Mouse (Mus musculus): ENCODE data around the gene Clta. TPM values are rescaled to one million over a fixed set of nuclear protein-coding genes. Genes with fewer than 3 reads are reported as not detected.

Clta gene
- polyA plus RNA-seq, 1 experiment from 2014 or later: 199 TPM

DNA sequence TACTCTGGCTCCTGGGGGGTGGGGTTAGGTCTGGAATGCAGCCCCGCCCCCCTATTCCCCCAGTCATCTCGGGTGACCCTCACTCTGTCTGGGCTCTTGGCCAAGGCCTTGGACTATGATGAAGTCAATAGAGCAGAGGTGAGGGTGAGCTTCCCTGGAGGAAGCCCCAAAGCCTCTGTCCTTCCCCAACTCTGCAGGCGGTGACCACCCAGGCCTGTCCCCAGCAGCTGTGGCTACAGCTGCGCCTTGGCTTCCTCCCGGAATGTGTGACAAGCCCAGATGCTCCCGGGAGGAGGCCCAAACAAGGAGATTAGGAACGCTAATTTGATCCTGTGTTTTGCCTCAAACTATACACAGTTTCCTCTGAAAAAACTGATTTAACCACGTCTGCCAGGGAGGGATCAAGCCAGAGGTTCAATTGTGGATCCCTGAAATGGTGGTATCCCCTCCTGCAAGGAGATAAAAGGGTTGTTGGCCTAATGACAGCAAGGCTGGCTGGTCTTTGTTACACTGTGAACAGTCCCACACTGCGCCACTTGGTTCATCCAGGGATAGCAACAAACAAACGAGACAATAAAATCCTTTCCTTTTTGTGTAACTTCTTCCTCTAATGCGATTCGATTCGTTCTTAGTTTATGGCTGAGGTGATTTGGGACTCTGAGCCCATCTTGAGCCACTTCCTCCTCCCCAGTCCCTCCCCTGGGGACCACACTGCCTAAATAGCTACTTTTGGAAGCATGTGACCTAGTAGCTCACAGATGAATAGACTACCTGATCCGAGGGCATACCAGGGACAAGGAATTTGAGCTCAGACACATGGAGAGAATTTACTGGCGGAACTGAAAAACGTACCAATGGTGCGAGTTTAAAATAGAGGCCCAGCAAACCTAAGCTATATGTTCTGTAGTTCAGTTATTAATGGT lies 25.5 kb upstream of the Clta start:
- H3K4me1 ChIP-seq (replicated peaks; ENCODE audit: control insufficient read depth, insufficient read depth, low read length): peaks cover 19% of the 10 kb centered on the region
- no peak overlapping the region for H3K4me3 ChIP-seq (ENCODE audit: low read length)
- peak overlapping the region; percentile 83 for H3K27ac ChIP-seq (ENCODE audit: low read length)
- no peak overlapping the region for H3K9ac ChIP-seq (ENCODE audit: low read length)
- H3K36me3 ChIP-seq (ENCODE audit: control insufficient read depth, insufficient read depth, low read length): no peaks in the 10 kb centered on the region
- peak; percentile 85 for ATAC-seq (ENCODE audit: low read depth)
- H3K9me3 ChIP-seq (ENCODE audit: control insufficient read depth, low read length): no peaks in the 10 kb centered on the region
- 40% methylated on average over 17 of the region's 17 CpGs for WGBS
- no peaks in the 10 kb centered on the region for H3K27me3 ChIP-seq (ENCODE audit: control insufficient read depth, insufficient read depth, low read depth, low read length)
- H3K4me2 ChIP-seq (ENCODE audit: low read depth, low read length): no peak overlapping the region

DNA sequence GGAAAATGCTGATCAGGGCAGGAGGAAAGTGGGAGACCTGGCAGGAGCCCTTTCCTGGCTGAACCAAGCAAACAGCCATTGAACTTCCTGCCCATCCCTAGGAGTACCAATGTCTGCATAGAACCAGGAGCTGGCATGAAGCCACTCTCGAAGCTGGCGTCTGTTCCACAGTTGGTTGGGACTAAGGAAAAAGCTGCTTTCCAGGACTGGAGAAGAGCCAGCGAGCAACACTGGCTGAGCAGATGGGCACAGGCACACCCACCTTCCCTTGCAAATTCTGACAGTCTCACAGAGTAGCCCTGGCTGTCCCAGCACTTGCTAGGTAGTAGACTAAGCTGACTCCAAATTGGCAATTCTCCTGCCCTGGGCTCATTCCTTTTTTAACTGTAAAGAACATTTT lies 24.5 kb upstream of the Clta start:
- no peaks in the 10 kb centered on the region for H3K36me3 ChIP-seq (ENCODE audit: control insufficient read depth, insufficient read depth, low read length)
- H3K4me1 ChIP-seq (replicated peaks; ENCODE audit: control insufficient read depth, insufficient read depth, low read length): peaks cover 19% of the 10 kb centered on the region
- ATAC-seq (ENCODE audit: low read depth): no peak
- 53% methylated on average over 3 of the region's 3 CpGs for WGBS
- H3K9ac ChIP-seq (ENCODE audit: low read length): no peak overlapping the region
- no peaks in the 10 kb centered on the region for H3K9me3 ChIP-seq (ENCODE audit: control insufficient read depth, low read length)
- H3K27ac ChIP-seq (ENCODE audit: low read length): no peak overlapping the region
- no peak overlapping the region for H3K4me3 ChIP-seq (ENCODE audit: low read length)
- H3K27me3 ChIP-seq (ENCODE audit: control insufficient read depth, insufficient read depth, low read depth, low read length): no peaks in the 10 kb centered on the region
- no peak overlapping the region for H3K4me2 ChIP-seq (ENCODE audit: low read depth, low read length)

DNA sequence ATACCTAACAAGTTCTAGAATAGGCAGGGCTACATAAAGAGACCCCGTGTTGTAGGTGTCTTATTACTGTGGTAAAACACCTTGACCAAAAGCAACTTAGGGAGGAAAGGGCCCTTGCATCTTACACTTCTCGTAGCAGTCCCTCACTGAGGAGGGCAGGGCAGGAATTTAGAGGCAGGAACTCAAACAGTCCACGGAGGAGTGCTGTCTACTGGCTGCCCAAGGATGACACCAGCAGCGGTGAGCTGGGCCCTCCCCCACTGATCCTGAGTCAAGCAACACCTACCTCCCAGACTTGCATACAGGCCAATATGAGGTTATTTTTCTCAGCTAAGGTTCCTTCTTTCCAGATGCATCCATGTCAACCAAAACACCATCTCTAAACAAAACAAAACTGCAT lies 24.0 kb upstream of the Clta start:
- no peak overlapping the region for H3K27ac ChIP-seq (ENCODE audit: low read length)
- no peak overlapping the region for H3K4me3 ChIP-seq (ENCODE audit: low read length)

DNA sequence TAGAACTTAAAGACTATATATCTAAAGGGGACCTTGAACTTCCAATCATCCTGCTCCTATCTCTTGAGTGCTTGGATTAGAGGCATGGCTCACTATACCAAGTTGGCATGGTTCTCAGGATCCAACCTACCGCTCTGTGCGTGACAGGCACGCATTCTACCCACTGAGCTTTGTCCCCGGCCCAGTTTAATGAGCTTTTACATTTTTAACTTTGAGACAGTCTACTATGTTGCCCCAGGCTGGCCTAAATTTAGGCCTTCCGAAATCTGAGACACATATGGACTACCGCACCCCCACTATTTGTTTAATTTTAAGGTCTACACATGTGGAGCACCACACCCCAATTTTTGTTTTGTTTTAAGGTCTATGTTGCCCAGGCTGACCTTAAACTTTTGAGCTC lies 23.4 kb upstream of the Clta start:
- Histone ChIP-seq H3K4me3 (ENCODE audit: low read length) (no peak overlapping the region), H3K9ac (ENCODE audit: low read length) (no peak overlapping the region), H3K36me3 (ENCODE audit: control insufficient read depth, insufficient read depth, low read length) (no peaks in the 10 kb centered on the region), H3K27ac (ENCODE audit: low read length) (no peak overlapping the region), H3K4me1 (replicated peaks; ENCODE audit: control insufficient read depth, insufficient read depth, low read length) (peaks cover 19% of the 10 kb centered on the region), H3K4me2 (ENCODE audit: low read depth, low read length) (no peak overlapping the region), H3K27me3 (ENCODE audit: control insufficient read depth, insufficient read depth, low read depth, low read length) (no peaks in the 10 kb centered on the region), H3K9me3 (ENCODE audit: control insufficient read depth, low read length) (no peaks in the 10 kb centered on the region)
- WGBS: 95% methylated on average over 6 of the region's 6 CpGs
- ATAC-seq (ENCODE audit: low read depth): no peak

More for the DNA sequence above, 24.0 kb upstream of the Clta start:
- no peaks in the 10 kb centered on the region for H3K36me3 ChIP-seq (ENCODE audit: control insufficient read depth, insufficient read depth, low read length)
- no peak overlapping the region for H3K4me2 ChIP-seq (ENCODE audit: low read depth, low read length)
- ATAC-seq (ENCODE audit: low read depth): no peak
- peaks cover 19% of the 10 kb centered on the region for H3K4me1 ChIP-seq (replicated peaks; ENCODE audit: control insufficient read depth, insufficient read depth, low read length)
- H3K9ac ChIP-seq (ENCODE audit: low read length): no peak overlapping the region
- no peaks in the 10 kb centered on the region for H3K27me3 ChIP-seq (ENCODE audit: control insufficient read depth, insufficient read depth, low read depth, low read length)
- 69% methylated on average over 4 of the region's 4 CpGs for WGBS
- no peaks in the 10 kb centered on the region for H3K9me3 ChIP-seq (ENCODE audit: control insufficient read depth, low read length)

DNA sequence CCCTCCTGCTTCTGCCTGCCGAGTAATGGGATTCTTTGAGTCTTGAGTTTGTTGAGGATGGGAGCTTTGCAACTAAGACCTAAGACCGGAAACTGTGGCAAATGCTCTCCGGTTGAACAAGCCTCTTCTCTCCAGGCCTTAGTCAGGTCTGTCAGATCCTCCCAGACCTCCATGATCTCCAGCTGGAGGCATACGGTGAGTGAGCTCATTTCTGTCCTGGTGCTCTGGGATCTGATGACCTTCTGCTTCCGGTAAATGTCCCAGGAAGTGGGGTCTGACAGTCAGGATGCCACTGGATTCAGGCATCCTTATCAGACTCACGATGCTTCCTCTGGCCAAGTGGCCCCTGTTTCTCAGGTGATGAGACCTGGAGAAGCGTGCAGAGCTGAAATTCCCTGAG lies 23.0 kb upstream of the Clta start:
- H3K4me1 ChIP-seq (replicated peaks; ENCODE audit: control insufficient read depth, insufficient read depth, low read length): peaks cover 19% of the 10 kb centered on the region
- 79% methylated on average over 7 of the region's 7 CpGs for WGBS
- H3K4me2 ChIP-seq (ENCODE audit: low read depth, low read length): no peak overlapping the region
- no peaks in the 10 kb centered on the region for H3K36me3 ChIP-seq (ENCODE audit: control insufficient read depth, insufficient read depth, low read length)
- no peak overlapping the region for H3K9ac ChIP-seq (ENCODE audit: low read length)
- no peaks in the 10 kb centered on the region for H3K27me3 ChIP-seq (ENCODE audit: control insufficient read depth, insufficient read depth, low read depth, low read length)
- no peak for ATAC-seq (ENCODE audit: low read depth)
- H3K9me3 ChIP-seq (ENCODE audit: control insufficient read depth, low read length): no peaks in the 10 kb centered on the region
- no peak overlapping the region for H3K4me3 ChIP-seq (ENCODE audit: low read length)
- no peak overlapping the region for H3K27ac ChIP-seq (ENCODE audit: low read length)

DNA sequence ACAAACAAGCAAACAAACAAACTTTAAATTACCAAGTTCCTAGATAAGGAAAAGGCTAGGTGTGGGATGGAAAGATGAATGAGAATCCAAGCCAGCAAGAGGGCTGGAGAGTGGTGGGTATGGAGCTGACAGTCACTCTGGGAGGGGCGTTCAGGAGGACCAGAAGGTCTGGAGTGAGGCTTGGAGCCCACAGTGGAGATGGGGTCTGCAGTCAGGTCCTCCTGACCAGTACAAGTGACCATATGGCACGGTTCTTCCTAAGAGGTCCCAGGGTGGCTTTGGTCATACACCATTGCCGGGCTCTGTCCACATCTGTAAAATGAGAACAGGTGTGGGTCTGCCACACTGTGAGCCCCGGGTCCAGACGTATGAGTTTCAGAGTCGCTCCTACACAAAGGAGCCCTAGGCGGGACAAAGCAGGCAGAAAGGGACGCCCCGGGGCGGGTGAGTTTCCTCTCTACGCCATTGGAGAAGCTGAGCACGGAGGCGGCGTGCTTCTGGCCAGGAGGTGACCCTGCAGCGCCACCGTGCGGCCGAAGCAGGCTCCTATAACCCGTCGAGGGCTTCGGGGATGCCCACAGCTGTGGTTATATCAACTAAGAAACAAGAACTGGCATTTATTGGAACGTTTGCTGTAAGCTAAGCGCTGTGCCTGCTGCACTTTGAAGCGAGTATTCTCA lies 22.1 kb upstream of the Clta start:
- Histone ChIP-seq H3K4me2 (ENCODE audit: low read depth, low read length) (peak overlapping the region; percentile 74), H3K27me3 (ENCODE audit: control insufficient read depth, insufficient read depth, low read depth, low read length) (no peaks in the 10 kb centered on the region), H3K36me3 (ENCODE audit: control insufficient read depth, insufficient read depth, low read length) (no peaks in the 10 kb centered on the region), H3K27ac (ENCODE audit: low read length) (no peak overlapping the region), H3K4me1 (replicated peaks; ENCODE audit: control insufficient read depth, insufficient read depth, low read length) (peaks cover 19% of the 10 kb centered on the region), H3K4me3 (ENCODE audit: low read length) (peak overlapping the region; percentile 42), H3K9me3 (ENCODE audit: control insufficient read depth, low read length) (no peaks in the 10 kb centered on the region), H3K9ac (ENCODE audit: low read length) (peak overlapping the region; percentile 74)
- WGBS: 3% methylated on average over 24 of the region's 24 CpGs
- ATAC-seq (ENCODE audit: low read depth): peak; percentile 92

DNA sequence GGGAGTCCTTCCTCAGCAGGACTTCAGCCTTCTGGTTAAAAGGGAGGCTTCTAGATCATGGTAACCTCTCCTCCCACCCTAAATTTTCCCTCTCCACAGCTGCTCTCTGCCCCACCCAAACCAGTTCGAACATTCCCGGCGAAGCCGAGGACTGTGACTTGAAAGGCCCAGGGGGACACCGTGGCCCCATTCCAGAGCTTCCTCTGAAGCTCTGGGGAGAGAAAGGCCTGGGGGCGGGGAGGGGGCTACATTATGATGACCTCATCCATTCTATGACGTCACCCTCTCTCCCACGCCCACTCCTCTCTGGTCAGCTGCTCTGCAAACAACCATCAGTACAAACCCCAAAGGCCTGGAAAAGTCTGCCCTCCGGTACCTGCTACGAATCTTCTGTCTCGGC lies 21.1 kb upstream of the Clta start, which contains the start of gene Ccin:
Gene Ccin, plus strand, starts transcription at position 303 of the 400 bp plus-strand sequence.
- WGBS: 69% methylated on average over 11 of the region's 11 CpGs
- no peak within 1 kb of the TSS for H3K27ac ChIP-seq (ENCODE audit: low read length)
- peak within 1 kb of the TSS; percentile 74 for H3K9ac ChIP-seq (ENCODE audit: low read length)
- no peaks in the 10 kb centered on the region for H3K27me3 ChIP-seq (ENCODE audit: control insufficient read depth, insufficient read depth, low read depth, low read length)
- no peak for ATAC-seq (ENCODE audit: low read depth)
- no peaks in the 10 kb centered on the region for H3K9me3 ChIP-seq (ENCODE audit: control insufficient read depth, low read length)
- peak within 1 kb of the TSS; percentile 42 for H3K4me3 ChIP-seq (ENCODE audit: low read length)
- no peaks in the 10 kb centered on the region for H3K36me3 ChIP-seq (ENCODE audit: control insufficient read depth, insufficient read depth, low read length)
- peak within 1 kb of the TSS; percentile 74 for H3K4me2 ChIP-seq (ENCODE audit: low read depth, low read length)
- peaks cover 19% of the 10 kb centered on the region for H3K4me1 ChIP-seq (replicated peaks; ENCODE audit: control insufficient read depth, insufficient read depth, low read length)

DNA sequence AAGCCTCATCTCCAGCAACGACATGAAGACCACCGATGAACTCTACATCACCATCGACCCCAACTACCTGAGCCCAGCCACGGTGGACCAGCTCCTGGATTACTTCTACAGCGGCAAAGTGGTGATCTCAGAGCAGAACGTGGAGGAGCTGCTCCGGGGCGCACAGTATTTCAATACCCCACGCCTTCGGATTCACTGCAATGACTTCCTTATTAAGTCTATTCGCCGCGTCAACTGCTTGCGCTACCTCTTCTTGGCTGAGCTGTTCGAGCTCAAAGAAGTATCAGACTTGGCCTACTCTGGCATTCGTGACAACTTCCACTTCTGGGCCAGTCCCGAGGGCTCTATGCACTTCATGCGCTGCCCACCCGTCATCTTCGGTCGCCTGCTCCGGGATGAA lies 20.5 kb upstream of the Clta start:
- Histone ChIP-seq H3K4me2 (ENCODE audit: low read depth, low read length) (no peak overlapping the region), H3K9ac (ENCODE audit: low read length) (no peak overlapping the region), H3K9me3 (ENCODE audit: control insufficient read depth, low read length) (no peaks in the 10 kb centered on the region), H3K36me3 (ENCODE audit: control insufficient read depth, insufficient read depth, low read length) (no peaks in the 10 kb centered on the region), H3K27me3 (ENCODE audit: control insufficient read depth, insufficient read depth, low read depth, low read length) (no peaks in the 10 kb centered on the region), H3K4me1 (replicated peaks; ENCODE audit: control insufficient read depth, insufficient read depth, low read length) (peaks cover 13% of the 10 kb centered on the region), H3K4me3 (ENCODE audit: low read length) (no peak overlapping the region), H3K27ac (ENCODE audit: low read length) (no peak overlapping the region)
- 87% methylated on average over 22 of the region's 22 CpGs for WGBS
- no peak for ATAC-seq (ENCODE audit: low read depth)

DNA sequence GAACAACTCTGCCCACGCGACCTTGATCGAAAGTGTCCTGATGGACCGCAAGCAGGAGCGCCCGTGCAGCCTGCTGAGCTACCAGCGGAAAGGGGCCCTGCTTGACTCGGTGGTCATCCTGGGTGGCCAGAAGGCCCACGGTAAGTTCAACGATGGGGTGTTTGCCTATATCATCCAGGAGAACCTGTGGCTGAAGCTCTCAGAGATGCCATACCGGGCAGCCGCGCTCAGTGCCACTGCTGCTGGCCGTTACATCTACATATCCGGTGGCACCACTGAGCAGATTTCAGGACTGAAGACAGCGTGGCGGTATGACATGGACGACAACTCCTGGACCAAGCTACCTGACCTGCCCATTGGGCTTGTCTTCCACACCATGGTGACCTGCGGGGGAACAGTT lies 19.9 kb upstream of the Clta start:
- 88% methylated on average over 19 of the region's 19 CpGs for WGBS
- Histone ChIP-seq H3K4me3 (ENCODE audit: low read length) (no peak overlapping the region), H3K4me2 (ENCODE audit: low read depth, low read length) (no peak overlapping the region), H3K27ac (ENCODE audit: low read length) (no peak overlapping the region), H3K4me1 (replicated peaks; ENCODE audit: control insufficient read depth, insufficient read depth, low read length) (peaks cover 9% of the 10 kb centered on the region), H3K36me3 (ENCODE audit: control insufficient read depth, insufficient read depth, low read length) (no peaks in the 10 kb centered on the region), H3K9me3 (ENCODE audit: control insufficient read depth, low read length) (no peaks in the 10 kb centered on the region), H3K27me3 (ENCODE audit: control insufficient read depth, insufficient read depth, low read depth, low read length) (no peaks in the 10 kb centered on the region), H3K9ac (ENCODE audit: low read length) (no peak overlapping the region)
- ATAC-seq (ENCODE audit: low read depth): no peak

Data from lung, embryonic 16.5 days (tissue).